Mouse (Mus musculus) megakaryocyte progenitor cell, adult 5-6 weeks (primary cell): Measurements from ENCODE around the gene Sppl3. TPM values are rescaled to one million over a fixed set of nuclear protein-coding genes. Genes with fewer than 3 reads are reported as not detected.

ENCODE experiments used
- ATAC-seq: replicated peaks from 2 replicates; pipeline ENCODE4 v1.8.0; 2016; ENCODE audit warnings: mild to moderate bottlenecking, moderate TSS enrichment, inconsistent platforms; ENCODE audit not compliant: poor library complexity
- total RNA-seq, 2 experiments: library from RNA; stranded (forward) in 1 of 2; stranded (reverse) in 1 of 2; fragments of 157-497, 149-512 nt in 1 of 2; fragments of 200-1000 nt in 1 of 2; gene quantifications; 2 replicates each; pipeline versions ENCODE4 v1.2.3 to v1.2.4; 2015 to 2017

Gene Sppl3
- total RNA-seq, 2 experiments from 2014 or later = 28.6 to 40.2 TPM

- ATAC-seq = peak; percentile 93
Measured at GRCm38 (mm10) chr5:115118961-115119570, 108.1 kb downstream of the Sppl3 start, which contains the start of gene Acads. Gene Acads, minus strand, starts transcription at chr5:115119346.

DNA sequence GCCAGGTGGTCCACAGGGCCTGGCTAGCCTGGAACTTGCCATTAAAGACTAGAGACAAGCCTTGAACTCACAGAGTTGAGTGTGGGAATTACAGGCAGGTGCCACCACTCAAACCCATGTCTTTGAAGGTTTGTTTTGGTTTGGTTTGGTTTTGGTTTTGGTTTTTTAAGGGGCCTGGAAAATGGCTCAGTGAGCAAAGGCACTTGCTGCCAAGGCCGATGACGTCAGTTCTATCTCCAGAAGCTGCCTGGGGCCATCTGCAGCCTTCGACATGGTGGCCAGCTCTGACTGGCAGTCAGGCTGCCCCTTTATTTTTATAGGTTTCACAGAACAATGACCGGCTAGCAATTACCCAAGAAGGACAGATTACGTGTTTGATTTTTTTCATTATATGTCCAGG lies 110.0 kb downstream of the Sppl3 start:
- no peak for ATAC-seq

DNA sequence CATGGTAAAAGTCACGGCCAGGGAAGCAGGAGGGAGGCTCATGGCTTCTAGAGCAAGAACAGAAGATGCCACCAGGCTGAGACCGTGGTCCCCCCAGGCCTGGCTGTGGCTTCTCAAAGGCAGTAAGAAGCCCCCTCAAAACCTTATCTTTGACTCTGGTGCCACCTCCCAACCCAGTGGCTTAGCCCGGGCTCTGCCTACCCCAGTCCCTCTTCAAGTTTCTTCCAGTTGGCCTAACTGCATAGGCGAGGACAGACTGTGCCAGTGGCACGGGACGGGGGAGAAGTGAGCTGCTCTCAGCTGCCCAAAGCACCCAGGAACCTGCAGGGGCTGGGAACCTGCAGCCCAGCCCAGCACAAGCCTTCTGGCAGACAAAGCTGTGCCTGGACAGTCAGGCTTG lies 113.8 kb downstream of the Sppl3 start:
- no peak for ATAC-seq

GRCm38 (mm10) chr5:115125211-115125871 lies 114.4 kb downstream of the Sppl3 start:
- ATAC-seq = peak; percentile 98

DNA sequence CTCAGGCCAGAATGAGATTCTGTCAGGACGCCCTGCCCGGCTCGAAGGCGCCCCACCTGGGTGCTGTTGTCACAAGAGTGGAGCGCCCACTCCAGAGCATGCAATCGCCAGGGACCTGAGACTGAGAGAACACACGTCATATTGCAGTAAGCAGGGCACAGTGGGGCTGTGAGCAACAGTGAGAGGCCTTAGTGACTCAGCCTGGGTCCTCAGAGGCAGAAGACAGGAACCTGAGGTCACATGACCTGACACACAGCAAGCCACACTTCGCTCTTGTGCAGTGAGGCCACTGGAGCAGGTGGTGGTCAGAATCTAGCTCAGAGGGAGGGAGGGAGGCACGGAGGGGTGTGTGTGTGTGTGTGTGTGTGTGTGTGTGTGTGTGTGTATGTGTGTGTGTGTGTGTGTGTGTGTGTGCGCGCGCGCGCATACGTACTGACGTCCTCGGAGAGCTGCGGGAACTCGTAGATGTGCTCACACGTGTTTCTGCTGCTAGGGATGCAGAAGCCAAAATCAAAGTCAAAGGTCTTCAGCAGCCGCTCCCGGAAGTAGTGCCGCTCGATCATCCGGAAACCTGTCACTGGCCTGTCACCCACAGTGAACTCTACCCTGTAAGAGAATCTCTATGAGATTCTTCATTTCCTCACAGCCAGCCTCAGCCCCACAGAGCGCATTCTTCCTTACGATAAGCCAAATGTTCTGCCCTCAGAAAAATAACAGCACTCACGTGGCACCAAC lies 115.8 kb downstream of the Sppl3 start:
- peak; percentile 29; the same call in 1 of the 2 replicates for ATAC-seq

GRCm38 (mm10) chr5:115127421-115128179 lies 116.7 kb downstream of the Sppl3 start:
- ATAC-seq = no peak

DNA sequence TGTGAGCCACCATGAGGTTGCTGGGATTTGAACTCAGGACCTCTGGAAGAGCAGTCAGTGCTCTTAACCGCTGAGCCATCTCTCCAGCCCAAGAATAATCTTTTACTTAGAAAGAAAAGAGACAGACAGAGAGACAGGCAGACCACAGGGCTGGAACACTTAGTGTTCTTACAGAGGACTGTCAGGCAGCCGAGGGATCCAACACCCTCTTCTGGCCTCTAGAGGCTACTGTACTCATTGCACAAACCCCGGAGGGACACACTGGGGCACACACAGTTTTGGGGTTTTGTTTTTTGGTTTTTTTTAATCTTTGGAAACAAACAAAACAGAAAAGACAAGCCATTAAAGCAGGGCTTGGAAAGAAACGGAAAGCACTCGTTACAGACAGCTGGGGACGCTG lies 118.4 kb downstream of the Sppl3 start:
- ATAC-seq = no peak

- no peak for ATAC-seq
Measured at GRCm38 (mm10) chr5:115132465-115132864, 121.5 kb downstream of the Sppl3 start.

DNA sequence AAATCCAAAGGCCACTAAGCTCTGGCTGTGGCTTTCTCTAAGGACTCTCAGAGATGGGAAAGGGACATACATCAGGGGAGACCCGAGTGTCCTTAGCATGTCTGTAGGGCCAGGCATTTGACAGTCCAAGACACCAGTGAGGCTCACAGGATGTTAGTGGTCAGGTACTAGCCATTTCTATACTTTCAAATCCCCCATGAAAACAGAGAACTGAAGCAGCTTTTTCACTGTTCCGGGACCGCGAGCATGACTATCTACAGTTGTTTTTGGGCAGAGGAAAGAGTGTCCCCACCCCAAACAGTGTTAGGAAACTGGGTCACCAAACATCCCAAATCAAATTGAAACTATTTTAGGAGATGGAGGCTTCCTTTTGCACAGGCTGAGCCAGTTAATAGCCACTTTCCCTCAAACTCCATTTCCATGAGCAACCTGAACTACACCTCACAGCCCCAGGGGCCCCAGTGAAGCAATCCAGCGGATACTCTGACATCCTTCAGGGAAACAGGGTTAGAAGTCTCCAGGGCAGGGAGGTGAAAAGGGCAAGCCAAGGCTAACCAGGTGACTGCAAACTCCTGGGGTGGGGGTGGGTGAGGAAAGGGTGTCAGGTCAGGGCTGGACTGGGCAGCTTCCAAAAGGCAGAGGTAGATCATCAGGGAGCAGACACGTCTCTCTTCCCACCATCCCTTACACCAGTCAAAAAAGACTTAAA lies 122.6 kb downstream of the Sppl3 start:
- no peak for ATAC-seq

GRCm38 (mm10) chr5:115134234-115135165 lies 123.6 kb downstream of the Sppl3 start, which contains the start of gene Unc119b:
Gene Unc119b, minus strand, starts transcription at chr5:115134975.
- peak; percentile 99 for ATAC-seq

DNA sequence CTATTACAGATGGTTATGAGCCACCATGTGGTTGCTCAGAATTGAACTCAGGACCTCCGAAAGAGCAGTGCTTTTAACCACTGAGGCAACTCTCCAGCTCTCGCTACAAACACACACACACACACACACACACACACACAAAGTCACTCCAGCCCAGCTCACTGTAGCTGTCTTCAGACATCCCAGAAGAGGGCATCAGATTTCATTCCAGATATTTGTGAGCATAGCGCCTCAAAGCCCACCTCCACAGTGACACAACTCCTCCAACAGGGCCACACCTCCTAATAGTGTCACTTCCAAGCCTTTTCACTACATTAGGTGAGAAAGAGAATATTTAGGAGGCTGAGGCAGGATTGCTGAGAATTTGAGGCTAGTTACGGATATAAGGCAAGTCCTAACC lies 128.2 kb downstream of the Sppl3 start:
- ATAC-seq = no peak

- ATAC-seq = no peak
Measured at GRCm38 (mm10) chr5:115140726-115141125, 129.8 kb downstream of the Sppl3 start.

GRCm38 (mm10) chr5:115142166-115142697 lies 131.3 kb downstream of the Sppl3 start:
- no peak for ATAC-seq

GRCm38 (mm10) chr5:115143552-115143951 lies 132.6 kb downstream of the Sppl3 start:
- ATAC-seq = no peak

GRCm38 (mm10) chr5:115144471-115144870 lies 133.5 kb downstream of the Sppl3 start:
- ATAC-seq = no peak

- no peak for ATAC-seq
Measured at GRCm38 (mm10) chr5:115145253-115145968, 134.5 kb downstream of the Sppl3 start.

DNA sequence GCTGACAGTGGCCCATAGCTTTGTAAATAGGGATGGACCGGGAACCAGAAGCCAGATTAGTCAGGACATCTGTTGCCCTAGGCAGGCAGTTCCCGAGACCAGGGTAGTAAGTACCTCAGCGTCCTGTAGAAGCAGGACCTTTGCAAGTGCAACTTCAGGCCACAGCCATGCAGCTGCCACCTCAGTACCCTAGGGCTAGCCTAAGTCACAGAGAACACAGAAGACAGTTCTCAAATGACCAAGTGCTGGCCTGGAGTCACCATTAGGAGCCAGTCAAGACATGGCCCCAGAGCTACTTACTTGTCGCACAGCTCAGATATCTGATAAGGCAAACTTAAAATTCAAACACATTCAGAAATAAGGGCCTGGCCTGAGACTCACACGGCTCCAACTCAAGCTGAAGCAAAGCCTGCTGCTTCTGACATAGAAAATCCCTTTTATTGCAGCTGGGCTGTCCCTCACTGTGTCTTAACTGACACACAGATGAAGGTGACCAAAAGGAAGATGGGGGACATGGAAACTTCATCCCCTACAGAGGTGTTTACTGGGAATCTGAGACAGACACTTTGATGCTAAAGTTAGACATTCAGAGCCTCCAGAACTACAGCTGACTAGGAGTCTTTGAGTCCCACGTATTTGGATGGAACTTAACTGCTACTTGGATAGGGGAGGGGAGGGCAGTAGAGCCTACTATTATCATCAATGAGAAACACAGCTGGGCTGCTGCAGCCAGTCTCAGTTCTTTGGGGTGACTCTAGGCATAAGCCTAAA lies 135.2 kb downstream of the Sppl3 start:
- ATAC-seq = no peak

- no peak for ATAC-seq
Measured at GRCm38 (mm10) chr5:115146747-115147130, 135.8 kb downstream of the Sppl3 start.
